Mouse (Mus musculus): ENCODE measurements at regions not wholly inside any gene's neighbourhood (a gene's known extent, or its start where the extent isn't known, plus 50 kb on each side); places are given as distances from the start of the nearest gene placed in this dataset.
"Not testable (repeated sequence)": the region's sequence is repeated elsewhere in the genome, so short reads cannot be mapped to it uniquely, and the experiment has no call there.

DNA sequence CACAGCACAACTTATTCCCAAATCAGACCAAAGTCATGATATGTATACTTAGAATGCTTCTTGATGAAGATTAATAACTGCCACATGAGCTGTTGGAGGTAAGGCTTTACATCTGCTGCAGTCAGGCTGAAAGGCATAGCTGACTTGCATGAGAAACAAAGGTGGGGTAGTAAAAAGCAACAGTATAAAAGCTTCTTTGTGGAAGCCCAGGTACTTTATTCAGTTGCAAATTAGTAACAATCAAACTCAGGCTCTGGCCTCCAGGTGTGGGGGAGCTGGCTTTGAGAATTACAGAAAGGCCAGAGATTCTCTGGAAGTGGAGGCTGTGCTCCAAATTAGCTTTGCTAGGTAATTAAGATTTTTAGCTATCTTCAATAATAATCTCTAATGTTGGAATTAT lies 608.0 kb upstream of the Ghitm start:
- Histone ChIP-seq H3K27ac (replicated peaks; ENCODE audit: insufficient read depth, low read depth, low read length) (no peak overlapping the region), H3K4me3 (ENCODE audit: insufficient read depth, low read depth, low read length) (no peak overlapping the region), H3K9ac (ENCODE audit: low read depth, low read length) (no peak overlapping the region), H3K36me3 (ENCODE audit: control insufficient read depth, insufficient read depth, low read length) (no peaks in the 10 kb centered on the region), H3K79me2 (ENCODE audit: control insufficient read depth, insufficient read depth, low read length) (no peaks in the 10 kb centered on the region), H3K27me3 (ENCODE audit: control insufficient read depth, insufficient read depth, low read length) (no peaks in the 10 kb centered on the region), H3K4me1 (ENCODE audit: control insufficient read depth, insufficient read depth, low read length) (no peaks in the 10 kb centered on the region)
- no peak for DNase-seq (ENCODE audit: extremely low read depth, low read depth, low spot score)
- TF ChIP-seq CTCF (IDR thresholded peaks at IDR 0.05; ENCODE audit: low read depth, low read length) (no peak), POLR2A (IDR thresholded peaks at IDR 0.05; ENCODE audit: extremely low read depth, insufficient read depth, low read length) (no peak)

DNA sequence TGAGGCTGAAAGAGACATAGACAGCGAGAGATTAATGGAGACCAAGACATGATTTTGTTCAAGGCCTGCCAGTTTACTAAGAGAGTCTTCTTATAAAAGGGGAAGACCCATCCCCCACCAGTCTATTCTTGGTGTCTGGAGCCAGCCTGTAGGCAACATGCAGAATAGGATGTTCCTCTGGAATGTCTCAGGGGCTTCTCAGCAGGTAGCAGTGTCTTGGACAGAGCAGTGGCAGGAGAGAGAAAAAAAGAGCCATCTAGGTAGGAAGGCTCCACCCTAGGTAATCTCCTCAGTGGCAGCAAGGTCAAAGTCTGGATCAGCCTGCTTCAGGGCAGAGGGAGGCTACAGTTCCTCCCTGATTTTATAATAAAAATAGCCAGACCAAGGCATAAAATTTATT lies 607.4 kb upstream of the Ghitm start:
- WGBS, result 72% methylated on average over 1 of the region's 1 CpGs
- H3K36me3 ChIP-seq (ENCODE audit: control insufficient read depth, insufficient read depth, low read length); H3K27me3 ChIP-seq (ENCODE audit: control insufficient read depth, insufficient read depth, low read length); H3K79me2 ChIP-seq (ENCODE audit: control insufficient read depth, insufficient read depth, low read length); H3K9ac ChIP-seq (ENCODE audit: low read depth, low read length); H3K4me1 ChIP-seq (ENCODE audit: control insufficient read depth, insufficient read depth, low read length); DNase-seq (ENCODE audit: extremely low read depth, low read depth, low spot score); H3K4me3 ChIP-seq (ENCODE audit: insufficient read depth, low read depth, low read length); H3K27ac ChIP-seq (replicated peaks; ENCODE audit: insufficient read depth, low read depth, low read length): not testable (repeated sequence)

All from liver, adult 2 months (tissue).